Mouse (Mus musculus): ENCODE measurements around the gene Abcf2. TPM values are rescaled to one million over a fixed set of nuclear protein-coding genes. Genes with fewer than 3 reads are reported as not detected.

Abcf2 gene
- polyA plus RNA-seq, 1 experiment from 2014 or later, result 121 TPM

GRCm38 (mm10) chr5:24592471-24593160 lies 15.3 kb upstream of the Abcf2 start:
- ATAC-seq (ENCODE audit: low FRiP score) (no peak), DNase-seq (ENCODE audit: low spot score) (no peak)
- no peaks in the 10 kb centered on the region; the same call in 1 of the 2 replicates for H3K36me3 ChIP-seq (ENCODE audit: control insufficient read depth, insufficient read depth, low read length)
- no peak overlapping the region for H3K27ac ChIP-seq (ENCODE audit: low read depth, low read length)
- H3K27me3 ChIP-seq (ENCODE audit: control insufficient read depth, insufficient read depth, low read length), result peaks cover 6% of the 10 kb centered on the region; the same call in 1 of the 2 replicates
- 65% methylated on average over 21 of the region's 21 CpGs for WGBS
- peaks cover 20% of the 10 kb centered on the region for H3K4me1 ChIP-seq (replicated peaks; ENCODE audit: control insufficient read depth, insufficient read depth, low read length)
- H3K9ac ChIP-seq (ENCODE audit: low read depth, low read length), result no peak overlapping the region
- no peak overlapping the region for H3K4me3 ChIP-seq (ENCODE audit: low read depth, low read length)
- H3K4me2 ChIP-seq (replicated peaks; ENCODE audit: low read depth, low read length), result no peak overlapping the region
- H3K9me3 ChIP-seq (ENCODE audit: control insufficient read depth, low read length), result no peaks in the 10 kb centered on the region

- Histone ChIP-seq H3K27me3 (ENCODE audit: control insufficient read depth, insufficient read depth, low read length) (peaks cover 6% of the 10 kb centered on the region; the same call in 1 of the 2 replicates), H3K36me3 (ENCODE audit: control insufficient read depth, insufficient read depth, low read length) (no peaks in the 10 kb centered on the region; the same call in 1 of the 2 replicates), H3K4me3 (ENCODE audit: low read depth, low read length) (no peak overlapping the region), H3K4me2 (replicated peaks; ENCODE audit: low read depth, low read length) (no peak overlapping the region), H3K27ac (ENCODE audit: low read depth, low read length) (no peak overlapping the region), H3K4me1 (replicated peaks; ENCODE audit: control insufficient read depth, insufficient read depth, low read length) (peaks cover 22% of the 10 kb centered on the region), H3K9me3 (ENCODE audit: control insufficient read depth, low read length) (no peaks in the 10 kb centered on the region), H3K9ac (ENCODE audit: low read depth, low read length) (no peak overlapping the region)
- no peak for DNase-seq (ENCODE audit: low spot score)
- no peak for ATAC-seq (ENCODE audit: low FRiP score)
- WGBS, result 65% methylated on average over 24 of the region's 24 CpGs
These were observed 14.7 kb upstream of the Abcf2 start for GRCm38 (mm10) chr5:24591796-24592470.

- no peaks in the 10 kb centered on the region; the same call in 1 of the 2 replicates for H3K36me3 ChIP-seq (ENCODE audit: control insufficient read depth, insufficient read depth, low read length)
- 20% methylated on average over 23 of the region's 23 CpGs for WGBS
- peak overlapping the region; percentile 15; the same call in 1 of the 2 replicates for H3K4me2 ChIP-seq (replicated peaks; ENCODE audit: low read depth, low read length)
- H3K9ac ChIP-seq (ENCODE audit: low read depth, low read length), result no peak overlapping the region
- no peak overlapping the region for H3K27ac ChIP-seq (ENCODE audit: low read depth, low read length)
- H3K9me3 ChIP-seq (ENCODE audit: control insufficient read depth, low read length), result no peaks in the 10 kb centered on the region
- ATAC-seq (ENCODE audit: low FRiP score) (no peak), DNase-seq (ENCODE audit: low spot score) (no peak)
- H3K27me3 ChIP-seq (ENCODE audit: control insufficient read depth, insufficient read depth, low read length), result peaks cover 6% of the 10 kb centered on the region; the same call in 1 of the 2 replicates
- H3K4me1 ChIP-seq (replicated peaks; ENCODE audit: control insufficient read depth, insufficient read depth, low read length), result peaks cover 16% of the 10 kb centered on the region
- H3K4me3 ChIP-seq (ENCODE audit: low read depth, low read length), result no peak overlapping the region; the same call in 1 of the 2 replicates
These were observed 14.0 kb upstream of the Abcf2 start for GRCm38 (mm10) chr5:24591268-24591721.

- DNase-seq (ENCODE audit: low spot score), result no peak
- no peak overlapping the region for H3K4me3 ChIP-seq (ENCODE audit: low read depth, low read length)
- no peak overlapping the region for H3K9ac ChIP-seq (ENCODE audit: low read depth, low read length)
- H3K27me3 ChIP-seq (ENCODE audit: control insufficient read depth, insufficient read depth, low read length), result peaks cover 6% of the 10 kb centered on the region; the same call in 1 of the 2 replicates
- no peaks in the 10 kb centered on the region for H3K9me3 ChIP-seq (ENCODE audit: control insufficient read depth, low read length)
- no peak for ATAC-seq (ENCODE audit: low FRiP score)
- WGBS, result 90% methylated on average over 20 of the region's 20 CpGs
- H3K36me3 ChIP-seq (ENCODE audit: control insufficient read depth, insufficient read depth, low read length), result no peaks in the 10 kb centered on the region; the same call in 1 of the 2 replicates
- no peak overlapping the region for H3K27ac ChIP-seq (ENCODE audit: low read depth, low read length)
- peaks cover 8% of the 10 kb centered on the region for H3K4me1 ChIP-seq (replicated peaks; ENCODE audit: control insufficient read depth, insufficient read depth, low read length)
- no peak overlapping the region for H3K4me2 ChIP-seq (replicated peaks; ENCODE audit: low read depth, low read length)
These were observed 12.5 kb upstream of the Abcf2 start for GRCm38 (mm10) chr5:24589511-24590500.

GRCm38 (mm10) chr5:24587200-24587577 lies 9.9 kb upstream of the Abcf2 start:
- H3K9ac ChIP-seq (ENCODE audit: low read depth, low read length), result peak overlapping the region; percentile 72
- H3K27me3 ChIP-seq (ENCODE audit: control insufficient read depth, insufficient read depth, low read length), result peaks cover 6% of the 10 kb centered on the region; the same call in 1 of the 2 replicates
- H3K4me2 ChIP-seq (replicated peaks; ENCODE audit: low read depth, low read length), result peak overlapping the region; percentile 68
- peak overlapping the region; percentile 65 for H3K4me3 ChIP-seq (ENCODE audit: low read depth, low read length)
- no peak overlapping the region for H3K27ac ChIP-seq (ENCODE audit: low read depth, low read length)
- ATAC-seq (ENCODE audit: low FRiP score), result peak; percentile 11
- H3K4me1 ChIP-seq (replicated peaks; ENCODE audit: control insufficient read depth, insufficient read depth, low read length), result peaks cover 8% of the 10 kb centered on the region
- H3K36me3 ChIP-seq (ENCODE audit: control insufficient read depth, insufficient read depth, low read length), result no peaks in the 10 kb centered on the region
- no peaks in the 10 kb centered on the region for H3K9me3 ChIP-seq (ENCODE audit: control insufficient read depth, low read length)
- no peak for DNase-seq (ENCODE audit: low spot score)
- WGBS, result 20% methylated on average over 4 of the region's 4 CpGs

- Histone ChIP-seq H3K27ac (ENCODE audit: low read depth, low read length) (no peak within 1 kb of the TSS), H3K27me3 (ENCODE audit: control insufficient read depth, insufficient read depth, low read length) (peaks cover under 1% of the 10 kb centered on the region; the same call in 1 of the 2 replicates), H3K4me2 (replicated peaks; ENCODE audit: low read depth, low read length) (peak within 1 kb of the TSS; percentile 68), H3K4me1 (replicated peaks; ENCODE audit: control insufficient read depth, insufficient read depth, low read length) (peaks cover 8% of the 10 kb centered on the region), H3K36me3 (ENCODE audit: control insufficient read depth, insufficient read depth, low read length) (no peaks in the 10 kb centered on the region), H3K9me3 (ENCODE audit: control insufficient read depth, low read length) (no peaks in the 10 kb centered on the region), H3K9ac (ENCODE audit: low read depth, low read length) (peak within 1 kb of the TSS; percentile 72), H3K4me3 (ENCODE audit: low read depth, low read length) (peak within 1 kb of the TSS; percentile 65)
- ATAC-seq (ENCODE audit: low FRiP score), result peak; percentile 87
- WGBS, result 1% methylated on average over 43 of the region's 43 CpGs
- peak; percentile 86 for DNase-seq (ENCODE audit: low spot score)
These were observed 9.4 kb upstream of the Abcf2 start, which contains the start of gene Chpf2 for GRCm38 (mm10) chr5:24586547-24587199. TSS of gene Chpf2 (plus strand) at chr5:24586741.

GRCm38 (mm10) chr5:24586106-24586505 lies 8.8 kb upstream of the Abcf2 start:
- Histone ChIP-seq H3K4me3 (ENCODE audit: low read depth, low read length) (peak overlapping the region; percentile 65), H3K4me2 (replicated peaks; ENCODE audit: low read depth, low read length) (peak overlapping the region; percentile 68), H3K9me3 (ENCODE audit: control insufficient read depth, low read length) (no peaks in the 10 kb centered on the region), H3K27ac (ENCODE audit: low read depth, low read length) (no peak overlapping the region), H3K27me3 (ENCODE audit: control insufficient read depth, insufficient read depth, low read length) (no peaks in the 10 kb centered on the region), H3K4me1 (replicated peaks; ENCODE audit: control insufficient read depth, insufficient read depth, low read length) (peaks cover 8% of the 10 kb centered on the region), H3K36me3 (ENCODE audit: control insufficient read depth, insufficient read depth, low read length) (no peaks in the 10 kb centered on the region), H3K9ac (ENCODE audit: low read depth, low read length) (peak overlapping the region; percentile 72)
- peak; percentile 52 for ATAC-seq (ENCODE audit: low FRiP score)
- no peak for DNase-seq (ENCODE audit: low spot score)
- WGBS, result 15% methylated on average over 8 of the region's 8 CpGs

Data from hindbrain, embryonic 11.5 days (tissue).